Mouse (Mus musculus): ENCODE results near the gene Mydgf. TPM values are rescaled to one million over a fixed set of nuclear protein-coding genes. Genes with fewer than 3 reads are reported as not detected.

The Mydgf gene
- polyA plus RNA-seq, 1 experiment from 2014 or later, result 98.8 TPM

DNA sequence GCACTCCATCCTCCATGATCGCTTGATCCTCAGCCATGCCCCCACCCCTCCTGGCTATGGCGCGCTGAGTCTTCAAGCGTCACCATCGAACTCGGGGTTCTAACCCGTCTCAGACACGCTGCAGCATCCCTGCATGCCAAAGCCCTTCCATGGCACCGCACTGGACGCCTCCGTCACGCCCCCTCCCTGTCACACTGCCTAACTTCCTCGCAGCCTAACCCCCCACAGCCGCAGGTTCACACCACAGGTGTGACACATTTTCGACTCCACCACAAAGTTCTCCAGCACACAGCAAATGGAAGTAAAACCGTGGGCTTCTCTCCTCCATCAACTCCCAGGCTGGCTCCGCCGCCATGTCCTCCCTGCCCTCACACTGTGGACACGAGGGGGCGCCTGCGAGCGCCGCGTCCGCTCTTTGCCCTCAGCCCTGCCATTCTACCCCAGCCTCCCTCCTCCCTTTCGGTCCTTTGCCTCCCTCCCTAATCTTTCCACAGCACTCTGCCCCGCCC, 49.2 kb downstream of the Mydgf start:
- H3K27ac ChIP-seq (replicated peaks; ENCODE audit: low read depth, low read length), result no peak overlapping the region; the same call in 1 of the 2 replicates
- no peak for DNase-seq (ENCODE audit: low spot score)
- peak overlapping the region; percentile 47; the same call in 1 of the 2 replicates for H3K9ac ChIP-seq (ENCODE audit: low read depth, low read length)

DNA sequence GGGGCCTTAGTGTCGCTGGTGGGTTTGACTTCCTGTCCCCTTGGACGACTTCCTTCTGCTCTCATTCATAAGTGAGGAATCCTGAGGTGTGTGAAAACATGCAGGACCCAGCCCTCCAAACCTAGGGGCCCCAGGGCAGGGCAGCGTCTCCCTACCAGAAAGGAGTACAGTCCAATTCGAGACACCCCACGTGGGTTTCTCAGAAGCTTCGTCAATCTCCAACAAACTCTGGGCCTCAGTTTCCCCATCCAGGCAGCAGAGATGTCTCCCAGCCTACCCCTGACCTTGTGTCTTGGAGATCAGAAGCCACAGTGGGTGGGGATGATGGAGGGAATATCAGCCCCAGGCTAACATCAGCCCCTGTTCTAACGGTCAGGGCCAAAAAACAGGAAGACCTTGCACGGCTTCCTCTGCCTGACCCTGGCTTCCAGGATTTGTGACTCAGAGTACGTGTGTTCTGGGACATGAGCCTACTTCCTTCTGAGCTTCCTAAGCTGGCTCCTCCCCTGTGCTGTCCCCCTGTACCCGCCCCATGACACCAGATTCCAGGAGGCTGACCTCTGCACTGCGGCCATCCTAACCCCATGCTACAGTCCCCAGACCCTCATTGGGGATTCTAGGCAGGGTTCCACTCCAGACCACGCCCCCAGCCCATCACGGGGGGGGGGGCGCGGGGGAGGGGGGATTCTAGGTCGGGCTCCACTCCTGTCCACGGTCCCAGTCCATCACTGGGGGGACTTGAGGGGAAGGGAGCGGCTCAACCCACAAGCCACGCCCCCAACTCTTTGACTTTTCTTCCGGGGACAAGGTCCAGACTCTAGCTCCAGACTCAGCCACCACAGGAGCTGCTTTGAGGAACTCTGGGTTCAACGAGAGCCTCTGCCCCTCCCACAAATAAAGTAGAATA, 50.0 kb downstream of the Mydgf start:
- H3K9ac ChIP-seq (ENCODE audit: low read depth, low read length), result no peak overlapping the region
- H3K27ac ChIP-seq (replicated peaks; ENCODE audit: low read depth, low read length), result peak overlapping the region; percentile 19
- H3K4me2 ChIP-seq (ENCODE audit: low read depth, low read length), result peak overlapping the region; percentile 62
- H3K27me3 ChIP-seq (replicated peaks; ENCODE audit: control insufficient read depth, insufficient read depth, low read length), result peaks cover 1% of the 10 kb centered on the region; the same call in 1 of the 2 replicates
- no peaks in the 10 kb centered on the region for H3K36me3 ChIP-seq (ENCODE audit: control insufficient read depth, insufficient read depth, low read length)
- DNase-seq (ENCODE audit: low spot score) (peak; percentile 51), ATAC-seq (ENCODE audit: low read depth) (peak; percentile 32)
- 19% methylated on average over 17 of the region's 21 CpGs for WGBS
- H3K9me3 ChIP-seq (ENCODE audit: control insufficient read depth, low read length), result no peaks in the 10 kb centered on the region
- peak overlapping the region; percentile 33 for H3K4me3 ChIP-seq (ENCODE audit: low read depth, low read length)
- H3K4me1 ChIP-seq (ENCODE audit: control insufficient read depth, insufficient read depth, low read length), result peaks cover 9% of the 10 kb centered on the region; the same call in 1 of the 2 replicates

More for the DNA sequence above, 49.2 kb downstream of the Mydgf start:
- peak overlapping the region; percentile 62 for H3K4me2 ChIP-seq (ENCODE audit: low read depth, low read length)
- no peaks in the 10 kb centered on the region for H3K36me3 ChIP-seq (ENCODE audit: control insufficient read depth, insufficient read depth, low read length)
- H3K9me3 ChIP-seq (ENCODE audit: control insufficient read depth, low read length), result no peaks in the 10 kb centered on the region
- 3% methylated on average over 25 of the region's 27 CpGs for WGBS
- peak overlapping the region; percentile 33 for H3K4me3 ChIP-seq (ENCODE audit: low read depth, low read length)
- ATAC-seq (ENCODE audit: low read depth), result peak; percentile 23; the same call in 1 of the 2 replicates
- H3K4me1 ChIP-seq (ENCODE audit: control insufficient read depth, insufficient read depth, low read length), result peaks cover 12% of the 10 kb centered on the region; the same call in 1 of the 2 replicates
- H3K27me3 ChIP-seq (replicated peaks; ENCODE audit: control insufficient read depth, insufficient read depth, low read length), result peaks cover 9% of the 10 kb centered on the region

DNA sequence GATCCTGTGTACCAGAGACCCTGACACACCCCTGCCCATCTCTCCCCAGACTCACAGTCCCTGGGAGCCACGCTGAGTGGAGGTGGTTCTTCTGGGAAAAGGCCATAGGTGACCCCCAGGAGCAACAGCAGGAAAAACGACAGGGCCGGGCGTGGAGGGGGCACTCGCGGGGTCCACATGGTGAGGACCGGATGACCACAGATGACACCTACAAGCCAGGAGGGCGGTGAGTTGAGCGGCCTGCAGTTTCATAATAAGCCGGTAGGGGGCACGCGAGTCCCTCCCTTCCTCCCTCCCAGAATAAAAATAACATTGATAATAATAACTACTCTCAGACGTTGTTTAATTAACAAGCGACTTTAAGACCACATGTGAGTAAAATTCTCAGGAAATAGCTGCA, 51.1 kb downstream of the Mydgf start:
- Histone ChIP-seq H3K27me3 (replicated peaks; ENCODE audit: control insufficient read depth, insufficient read depth, low read length) (no peaks in the 10 kb centered on the region), H3K4me1 (ENCODE audit: control insufficient read depth, insufficient read depth, low read length) (peaks cover 9% of the 10 kb centered on the region; the same call in 1 of the 2 replicates), H3K9ac (ENCODE audit: low read depth, low read length) (no peak overlapping the region), H3K36me3 (ENCODE audit: control insufficient read depth, insufficient read depth, low read length) (no peaks in the 10 kb centered on the region), H3K4me2 (ENCODE audit: low read depth, low read length) (no peak overlapping the region), H3K9me3 (ENCODE audit: control insufficient read depth, low read length) (no peaks in the 10 kb centered on the region), H3K27ac (replicated peaks; ENCODE audit: low read depth, low read length) (no peak overlapping the region), H3K4me3 (ENCODE audit: low read depth, low read length) (no peak overlapping the region)
- ATAC-seq (ENCODE audit: low read depth) (no peak), DNase-seq (ENCODE audit: low spot score) (no peak)
- 5% methylated on average over 14 of the region's 14 CpGs for WGBS

DNA sequence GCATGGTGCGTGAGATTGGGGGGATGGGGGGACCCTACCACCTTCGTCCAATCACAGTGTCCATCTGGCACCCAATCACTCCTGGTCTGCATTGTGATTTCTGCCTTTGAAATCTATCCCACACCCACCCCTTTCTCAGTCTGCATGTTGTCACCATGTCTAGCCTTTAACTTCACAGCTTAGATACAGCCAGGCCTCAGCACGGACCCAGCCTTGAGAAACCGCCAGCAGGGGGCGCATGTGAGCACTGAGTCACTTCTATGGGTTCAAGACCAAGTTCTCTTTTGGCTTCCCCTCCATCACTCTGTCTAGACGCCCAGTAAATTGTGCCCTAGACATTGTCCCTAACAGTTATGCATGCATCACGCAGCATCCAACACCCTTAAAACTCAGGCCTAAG, 51.9 kb downstream of the Mydgf start:
- H3K4me3 ChIP-seq (ENCODE audit: low read depth, low read length), result no peak overlapping the region
- DNase-seq (ENCODE audit: low spot score) (no peak), ATAC-seq (ENCODE audit: low read depth) (no peak)
- no peak overlapping the region for H3K9ac ChIP-seq (ENCODE audit: low read depth, low read length)
- H3K27me3 ChIP-seq (replicated peaks; ENCODE audit: control insufficient read depth, insufficient read depth, low read length), result no peaks in the 10 kb centered on the region
- no peak overlapping the region for H3K4me2 ChIP-seq (ENCODE audit: low read depth, low read length)
- H3K36me3 ChIP-seq (ENCODE audit: control insufficient read depth, insufficient read depth, low read length), result no peaks in the 10 kb centered on the region
- peaks cover 9% of the 10 kb centered on the region; the same call in 1 of the 2 replicates for H3K4me1 ChIP-seq (ENCODE audit: control insufficient read depth, insufficient read depth, low read length)
- no peak overlapping the region for H3K27ac ChIP-seq (replicated peaks; ENCODE audit: low read depth, low read length)
- H3K9me3 ChIP-seq (ENCODE audit: control insufficient read depth, low read length), result no peaks in the 10 kb centered on the region
- whole genome bisulfite sequencing, result 44% methylated on average over 7 of the region's 7 CpGs

DNA sequence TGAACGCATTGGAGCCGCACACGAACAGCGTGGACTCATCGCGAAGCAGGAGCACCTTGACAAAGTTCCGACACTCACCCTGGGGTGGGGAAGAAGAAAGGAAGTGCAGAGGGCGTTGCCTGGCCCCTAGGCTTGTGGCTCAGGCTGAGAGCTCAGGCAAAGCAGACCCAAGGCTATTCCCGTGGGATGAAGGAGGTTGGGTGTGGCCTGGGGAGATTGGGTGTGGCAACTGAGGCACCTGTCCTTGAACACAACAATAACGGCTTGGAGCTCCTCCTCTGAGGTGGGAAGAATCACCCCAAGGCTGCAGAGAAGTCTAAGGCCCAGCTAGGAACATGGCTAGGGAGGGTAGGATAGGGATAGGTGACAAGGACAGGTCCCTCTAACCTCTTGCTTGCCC, 52.6 kb downstream of the Mydgf start:
- H3K4me3 ChIP-seq (ENCODE audit: low read depth, low read length), result no peak overlapping the region
- no peak overlapping the region for H3K9ac ChIP-seq (ENCODE audit: low read depth, low read length)
- no peaks in the 10 kb centered on the region for H3K36me3 ChIP-seq (ENCODE audit: control insufficient read depth, insufficient read depth, low read length)
- ATAC-seq (ENCODE audit: low read depth) (no peak), DNase-seq (ENCODE audit: low spot score) (no peak)
- 96% methylated on average over 10 of the region's 10 CpGs for WGBS
- H3K4me1 ChIP-seq (ENCODE audit: control insufficient read depth, insufficient read depth, low read length), result peaks cover 9% of the 10 kb centered on the region; the same call in 1 of the 2 replicates
- H3K27ac ChIP-seq (replicated peaks; ENCODE audit: low read depth, low read length), result no peak overlapping the region
- no peak overlapping the region for H3K4me2 ChIP-seq (ENCODE audit: low read depth, low read length)
- no peaks in the 10 kb centered on the region for H3K27me3 ChIP-seq (replicated peaks; ENCODE audit: control insufficient read depth, insufficient read depth, low read length)
- H3K9me3 ChIP-seq (ENCODE audit: control insufficient read depth, low read length), result no peaks in the 10 kb centered on the region

DNA sequence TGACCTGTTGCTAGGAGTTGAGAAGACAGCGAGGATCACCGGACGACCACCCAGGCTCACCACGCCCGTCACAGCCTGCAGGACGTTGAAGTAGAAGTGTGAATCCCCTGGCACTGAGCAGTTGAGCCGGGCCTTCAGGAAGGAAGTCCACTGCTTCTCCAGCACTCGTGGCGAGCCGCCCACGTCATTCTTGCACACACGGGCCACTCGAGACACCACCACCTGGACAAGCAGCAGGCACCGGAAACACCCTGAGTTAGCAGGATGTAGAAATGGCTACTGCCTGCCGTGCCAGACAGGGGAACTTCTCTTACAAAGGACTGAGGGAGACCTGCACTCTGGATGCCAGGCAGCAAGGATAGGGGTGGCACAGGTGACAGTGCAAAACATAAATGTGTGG, 55.5 kb downstream of the Mydgf start:
- 80% methylated on average over 15 of the region's 15 CpGs for WGBS
- no peak for ATAC-seq (ENCODE audit: low read depth)
- no peaks in the 10 kb centered on the region for H3K36me3 ChIP-seq (ENCODE audit: control insufficient read depth, insufficient read depth, low read length)

DNA sequence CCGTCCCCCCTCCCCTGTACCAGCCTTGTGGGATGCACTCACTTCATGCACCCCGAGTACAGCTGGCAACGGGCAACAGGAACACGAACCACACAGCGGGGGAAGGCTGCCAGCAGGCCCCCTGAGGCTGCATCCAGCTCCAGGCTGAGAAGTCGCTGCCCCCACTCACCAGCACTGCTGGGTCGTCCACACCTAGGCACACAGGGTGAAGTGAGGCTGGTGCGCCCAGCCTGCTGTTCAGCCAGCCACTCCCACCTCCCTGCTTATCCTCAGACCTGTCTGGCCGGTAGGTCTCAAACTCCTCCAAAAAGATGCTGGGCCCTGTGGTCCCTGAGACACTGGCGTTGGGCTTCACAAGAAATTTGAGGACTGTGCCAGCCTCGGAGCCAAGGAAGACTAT, 57.5 kb downstream of the Mydgf start:
- no peak for ATAC-seq (ENCODE audit: low read depth)
- H3K27me3 ChIP-seq (replicated peaks; ENCODE audit: control insufficient read depth, insufficient read depth, low read length), result peaks cover 40% of the 10 kb centered on the region
- no peaks in the 10 kb centered on the region for H3K36me3 ChIP-seq (ENCODE audit: control insufficient read depth, insufficient read depth, low read length)
- DNase-seq (ENCODE audit: low spot score), result no peak
- H3K4me1 ChIP-seq (ENCODE audit: control insufficient read depth, insufficient read depth, low read length), result peaks cover 7% of the 10 kb centered on the region; the same call in 1 of the 2 replicates
- no peak overlapping the region for H3K27ac ChIP-seq (replicated peaks; ENCODE audit: low read depth, low read length)
- peaks cover 16% of the 10 kb centered on the region for H3K9me3 ChIP-seq (ENCODE audit: control insufficient read depth, low read length)
- no peak overlapping the region for H3K4me3 ChIP-seq (ENCODE audit: low read depth, low read length)
- no peak overlapping the region for H3K9ac ChIP-seq (ENCODE audit: low read depth, low read length)
- no peak overlapping the region for H3K4me2 ChIP-seq (ENCODE audit: low read depth, low read length)
- 66% methylated on average over 11 of the region's 11 CpGs for WGBS

More for the DNA sequence above, 55.5 kb downstream of the Mydgf start:
- H3K27me3 ChIP-seq (replicated peaks; ENCODE audit: control insufficient read depth, insufficient read depth, low read length), result peaks cover 20% of the 10 kb centered on the region
- DNase-seq (ENCODE audit: low spot score), result no peak
- H3K4me3 ChIP-seq (ENCODE audit: low read depth, low read length), result no peak overlapping the region
- H3K27ac ChIP-seq (replicated peaks; ENCODE audit: low read depth, low read length), result no peak overlapping the region
- no peak overlapping the region for H3K9ac ChIP-seq (ENCODE audit: low read depth, low read length)
- no peak overlapping the region for H3K4me2 ChIP-seq (ENCODE audit: low read depth, low read length)
- H3K4me1 ChIP-seq (ENCODE audit: control insufficient read depth, insufficient read depth, low read length), result peaks cover 7% of the 10 kb centered on the region; the same call in 1 of the 2 replicates
- peaks cover 2% of the 10 kb centered on the region; the same call in 1 of the 2 replicates for H3K9me3 ChIP-seq (ENCODE audit: control insufficient read depth, low read length)

All from embryonic facial prominence, embryonic 14.5 days (tissue).